17 mouse cellular contexts compared by ENCODE assay signal in genomic region chr2:156780129-156780528, GRCm38 (mm10). TPM values are rescaled to one million over a fixed set of nuclear protein-coding genes. Genes with fewer than 3 reads are reported as not detected.
DNase-seq lines count a peak whose midpoint lies in the region; ATAC-seq and TF ChIP-seq lines count a peak whose summit lies in the region.
"Had no signal": no experiment of that assay in that cellular context is flagged by ENCODE, and none has a peak within 500 bp of the region (broad histone marks: within the 10 kb centered on the region; RNA-seq: fewer than 3 reads in every experiment).

No protein-coding gene starts in this region.

- no peak for TF ChIP-seq POLR2A in heart, adult 2 months (IDR thresholded peaks at IDR 0.05; ENCODE audit: insufficient read depth, low read depth, low read length)

- no peak overlapping the region for H3K4me3 ChIP-seq in heart, embryonic 15.5 days
- H3K4me3 ChIP-seq in heart, adult 2 months, result no peak overlapping the region
- no peak overlapping the region for H3K4me3 ChIP-seq in liver, embryonic 13.5 days (replicated peaks)
- H3K4me3 ChIP-seq: hindbrain, embryonic 10.5 days; kidney, embryonic 15.5 days; midbrain, embryonic 15.5 days had no signal

- H3K9ac ChIP-seq in heart, embryonic 15.5 days, result no peak overlapping the region
- no peak overlapping the region for H3K9ac ChIP-seq in heart, adult 2 months (ENCODE audit: low read depth, low read length)
- no peak overlapping the region; the same call in 1 of the 2 replicates for H3K9ac ChIP-seq in liver, embryonic 13.5 days
- H3K9ac ChIP-seq: liver, embryonic 14.5 days; midbrain, embryonic 15.5 days had no signal

- intact Hi-C loops in heart, adult 2 months (cut with DNase I), result no loop called here

- 72% methylated on average over 9 of the region's 9 CpGs for WGBS in heart, embryonic 15.5 days
- 86% methylated on average over 9 of the region's 9 CpGs for WGBS in heart, adult 2 months
- WGBS in liver, embryonic 13.5 days (ENCODE audit: insufficient replicate concordance), result 64% methylated on average over 9 of the region's 9 CpGs

- peaks cover 9% of the 10 kb centered on the region for H3K36me3 ChIP-seq in heart, embryonic 15.5 days
- H3K36me3 ChIP-seq in heart, adult 2 months (ENCODE audit: control insufficient read depth, insufficient read depth, low read length), result no peaks in the 10 kb centered on the region
- no peaks in the 10 kb centered on the region for H3K36me3 ChIP-seq in liver, embryonic 13.5 days
- H3K36me3 ChIP-seq: hindbrain, embryonic 10.5 days; kidney, embryonic 15.5 days; midbrain, embryonic 15.5 days had no signal

- TF ChIP-seq EP300 in heart, adult 2 months (IDR thresholded peaks at IDR 0.05; ENCODE audit: insufficient read depth, low read depth, low read length), result no peak

- no peaks in the 10 kb centered on the region for H3K79me2 ChIP-seq in heart, adult 2 months (replicated peaks; ENCODE audit: control insufficient read depth, insufficient read depth, low read length)

- no peaks in the 10 kb centered on the region for H3K9me3 ChIP-seq in heart, embryonic 15.5 days (replicated peaks)
- no peaks in the 10 kb centered on the region for H3K9me3 ChIP-seq in liver, embryonic 13.5 days (replicated peaks)
- H3K9me3 ChIP-seq: hindbrain, embryonic 10.5 days; kidney, embryonic 15.5 days; midbrain, embryonic 15.5 days had no signal

- ATAC-seq in heart, embryonic 15.5 days (replicated peaks; ENCODE audit: insufficient number of reproducible peaks, insufficient read depth, low FRiP score, low read depth), result no peak
- no peak for ATAC-seq in liver, embryonic 13.5 days (ENCODE audit: low read depth)
- ATAC-seq: forebrain, embryonic 16.5 days; midbrain, embryonic 15.5 days had no signal

- no peak for DNase-seq in heart, adult 2 months
- peak; percentile 42 for DNase-seq in testis, postnatal 10 days (ENCODE audit: low spot score)
- no peak for DNase-seq in testis, postnatal 14 days (ENCODE audit: low spot score)
- no peak for DNase-seq in liver, embryonic 13.5 days
- no peak for DNase-seq in urinary bladder, adult 2 months (ENCODE audit: low spot score)
- DNase-seq in neural tube, embryonic 10.5 days (ENCODE audit: extremely low spot score, low spot score), result no peak
- DNase-seq: cerebellum, adult 9-10 months; right cerebral cortex, postnatal 4 days; thymus, postnatal 14 days had no signal

- H3K4me1 ChIP-seq in heart, embryonic 15.5 days (replicated peaks), result peaks cover 75% of the 10 kb centered on the region
- peaks cover 4% of the 10 kb centered on the region for H3K4me1 ChIP-seq in heart, adult 2 months (ENCODE audit: control insufficient read depth, insufficient read depth, low read length)
- H3K4me1 ChIP-seq in liver, embryonic 13.5 days (replicated peaks), result peaks cover 86% of the 10 kb centered on the region

- no peaks in the 10 kb centered on the region for H3K27me3 ChIP-seq in heart, embryonic 15.5 days
- no peaks in the 10 kb centered on the region; the same call in 1 of the 2 replicates for H3K27me3 ChIP-seq in heart, adult 2 months (ENCODE audit: control insufficient read depth, insufficient read depth, low read length)
- peaks cover 19% of the 10 kb centered on the region for H3K27me3 ChIP-seq in liver, embryonic 13.5 days
- H3K27me3 ChIP-seq: midbrain, embryonic 15.5 days had no signal

- no peak overlapping the region for H3K27ac ChIP-seq in heart, embryonic 15.5 days
- no peak overlapping the region for H3K27ac ChIP-seq in heart, adult 2 months
- H3K27ac ChIP-seq in liver, embryonic 13.5 days, result 0 out of 2 replicates have a peak overlapping the region, but pooled peaks have one; percentile 29
- H3K27ac ChIP-seq: hindbrain, embryonic 10.5 days; kidney, embryonic 15.5 days; liver, embryonic 14.5 days; midbrain, embryonic 15.5 days had no signal

- peak overlapping the region; percentile 14; the same call in 1 of the 2 replicates for H3K4me2 ChIP-seq in heart, embryonic 15.5 days
- H3K4me2 ChIP-seq in liver, embryonic 13.5 days, result peak overlapping the region; percentile 63
- H3K4me2 ChIP-seq: midbrain, embryonic 15.5 days had no signal

- no peak for TF ChIP-seq CTCF in heart, adult 2 months (IDR thresholded peaks at IDR 0.05)

RNA-seq across cellular contexts. Expression of gene Myl9, which starts 4.9 kb away (rescaled TPM):
- polyA plus RNA-seq in heart, embryonic 15.5 days (2015; fragmentation: Nextera tagmentation; extraction: Ambion mirVana), result 1,553 and 1,598 TPM in 2 replicates
- total RNA-seq in heart, adult 2 months (2021), result 100 to 1,000 TPM in 1 of 2 experiments, 10 to 100 TPM in 1; 86.6 to 107 TPM
- 176 and 204 TPM in 2 replicates for polyA plus RNA-seq in heart, adult 2 months (2012; rRNA removed)
- polyA plus RNA-seq in liver, embryonic 13.5 days (2015; fragmentation: Nextera tagmentation; extraction: Ambion mirVana), result 58.3 and 60.1 TPM in 2 replicates
- polyA plus RNA-seq in urinary bladder, adult 2 months (2012; rRNA removed), result 4,146 and 6,672 TPM in 2 replicates
- total RNA-seq: granulocyte monocyte progenitor cell, adult 5-6 weeks; megakaryocyte progenitor cell, adult 5-6 weeks had no signal

RNA-seq across cellular contexts. Expression of gene Tgif2, which starts 59.7 kb away (rescaled TPM):
- 23.6 and 34.1 TPM in 2 replicates for polyA plus RNA-seq in heart, embryonic 15.5 days (2015; fragmentation: Nextera tagmentation; extraction: Ambion mirVana)
- total RNA-seq in heart, adult 2 months (2021), result under 1 TPM; 0.63 to 0.66 TPM
- 0.76 and 1.2 TPM in 2 replicates for polyA plus RNA-seq in heart, adult 2 months (2012; rRNA removed)
- 7.2 and 9.0 TPM in 2 replicates for polyA plus RNA-seq in liver, embryonic 13.5 days (2015; fragmentation: Nextera tagmentation; extraction: Ambion mirVana)
- 4.6 and 4.8 TPM in 2 replicates for polyA plus RNA-seq in urinary bladder, adult 2 months (2012; rRNA removed)
